Mouse (Mus musculus): ENCODE measurements around the gene Pias4. TPM values are rescaled to one million over a fixed set of nuclear protein-coding genes. Genes with fewer than 3 reads are reported as not detected.

Gene Pias4
- polyA plus RNA-seq, 1 experiment, result 43.2 TPM

DNA sequence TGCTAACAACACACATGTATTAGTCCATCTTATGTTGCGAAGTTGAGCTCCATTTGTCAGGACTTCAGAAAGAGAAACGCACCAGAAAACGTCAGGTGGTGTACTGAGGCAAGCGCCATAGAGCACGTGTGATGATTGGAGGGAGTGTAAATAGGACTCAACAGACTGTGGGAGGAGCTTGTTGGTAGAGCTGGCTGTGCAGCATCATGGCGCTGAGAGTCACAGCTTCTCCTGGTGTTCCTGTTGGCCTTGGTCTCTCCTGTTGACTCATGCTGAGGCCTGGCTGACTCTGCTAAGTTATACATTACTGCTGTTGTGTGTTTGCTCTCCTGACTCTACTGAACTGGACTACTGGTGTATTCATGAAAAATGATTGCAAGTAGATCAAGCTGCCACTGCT lies 54.8 kb downstream of the Pias4 start:
- no peak for TF ChIP-seq CEBPB (IDR thresholded peaks at IDR 0.05; ENCODE audit: insufficient read depth, poor library complexity, severe bottlenecking)
- no peak for TF ChIP-seq SRF (IDR thresholded peaks at IDR 0.05; ENCODE audit: control insufficient read depth, insufficient read length, low read depth)
- TF ChIP-seq POLR2A (IDR thresholded peaks at IDR 0.05; ENCODE audit: insufficient read length, low read depth), result no peak
- TF ChIP-seq MAX (IDR thresholded peaks at IDR 0.05; ENCODE audit: low read depth), result no peak
- TF ChIP-seq REST (IDR thresholded peaks at IDR 0.05; ENCODE audit: insufficient read depth, insufficient read length), result no peak
- TF ChIP-seq E2F4 (IDR thresholded peaks at IDR 0.05; ENCODE audit: insufficient read depth), result no peak
- no peak for TF ChIP-seq TCF12 (IDR thresholded peaks at IDR 0.05; ENCODE audit: insufficient read depth, poor library complexity, severe bottlenecking)
- no peak for TF ChIP-seq TCF3 (IDR thresholded peaks at IDR 0.05; ENCODE audit: insufficient read length, low read depth)
- no peak for TF ChIP-seq USF1 (IDR thresholded peaks at IDR 0.05; ENCODE audit: low read depth)
- TF ChIP-seq MYOG (IDR thresholded peaks at IDR 0.05; ENCODE audit: control insufficient read depth in 1 of 3, insufficient read depth in 1 of 3, insufficient read length in 2 of 3, low read depth in 2 of 3), result no peak
- TF ChIP-seq MYOD1 (IDR thresholded peaks at IDR 0.05; ENCODE audit: control insufficient read depth in 1 of 3, insufficient read length in 2 of 3, low read depth in 2 of 3), result no peak
- no peak for TF ChIP-seq POLR2AphosphoS2 (IDR thresholded peaks at IDR 0.05; ENCODE audit: insufficient read length, low read depth)
- Histone ChIP-seq H3K4me3 (no peak overlapping the region), H3K36me3 (ENCODE audit: control insufficient read depth, insufficient read depth) (peaks cover 34% of the 10 kb centered on the region), H3ac (ENCODE audit: control insufficient read depth, insufficient read length) (no peak overlapping the region), H3K4me2 (ENCODE audit: low read depth) (no peak overlapping the region), H3K79me2 (ENCODE audit: control insufficient read depth, insufficient read depth) (peaks cover 37% of the 10 kb centered on the region), H3K27me3 (ENCODE audit: control insufficient read depth, insufficient read depth, insufficient read length) (no peaks in the 10 kb centered on the region)

DNA sequence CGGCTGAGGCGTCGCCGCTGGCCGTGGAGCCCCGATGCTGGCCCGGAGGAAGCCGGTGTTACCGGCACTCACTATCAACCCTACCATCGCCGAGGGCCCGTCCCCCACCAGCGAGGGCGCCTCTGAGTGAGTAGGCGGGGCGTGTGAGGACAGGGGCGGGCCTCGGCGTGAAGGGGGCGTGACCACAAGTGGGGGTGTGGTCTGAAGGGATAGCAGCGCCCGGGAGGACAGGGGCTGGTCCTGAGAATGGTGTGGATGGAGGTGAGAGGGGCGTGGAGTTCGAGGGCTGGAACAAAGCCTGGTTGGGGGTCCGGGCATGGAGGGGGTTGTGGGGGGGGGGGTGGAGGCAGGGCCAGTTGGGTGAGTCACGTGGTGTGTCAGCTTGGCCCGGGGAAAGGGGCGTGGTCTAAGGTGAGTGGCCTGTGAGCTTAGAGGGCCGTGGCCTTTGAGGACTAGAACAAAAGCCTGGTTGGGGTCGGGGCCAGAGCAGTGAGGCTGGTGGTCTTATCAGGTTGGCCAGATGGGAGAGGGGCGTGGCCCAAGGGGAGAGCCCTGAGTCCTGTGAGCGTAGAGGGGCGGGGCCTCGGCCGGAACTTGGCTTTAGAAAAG lies 61.5 kb downstream of the Pias4 start:
- Histone ChIP-seq H3ac (ENCODE audit: control insufficient read depth, insufficient read length) (peak overlapping the region; percentile 50), H3K36me3 (ENCODE audit: control insufficient read depth, insufficient read depth) (peaks cover 15% of the 10 kb centered on the region), H3K79me2 (ENCODE audit: control insufficient read depth, insufficient read depth) (peaks cover 50% of the 10 kb centered on the region), H3K4me2 (ENCODE audit: low read depth) (peak overlapping the region; percentile 92), H3K4me3 (peak overlapping the region; percentile 77), H3K27me3 (ENCODE audit: control insufficient read depth, insufficient read depth, insufficient read length) (no peaks in the 10 kb centered on the region)
- no peak for TF ChIP-seq MAX (IDR thresholded peaks at IDR 0.05; ENCODE audit: low read depth)
- no peak for TF ChIP-seq POLR2AphosphoS2 (IDR thresholded peaks at IDR 0.05; ENCODE audit: insufficient read length, low read depth)
- no peak for TF ChIP-seq REST (IDR thresholded peaks at IDR 0.05; ENCODE audit: insufficient read depth, insufficient read length)
- peak; percentile 77 for TF ChIP-seq USF1 (IDR thresholded peaks at IDR 0.05; ENCODE audit: low read depth)

DNA sequence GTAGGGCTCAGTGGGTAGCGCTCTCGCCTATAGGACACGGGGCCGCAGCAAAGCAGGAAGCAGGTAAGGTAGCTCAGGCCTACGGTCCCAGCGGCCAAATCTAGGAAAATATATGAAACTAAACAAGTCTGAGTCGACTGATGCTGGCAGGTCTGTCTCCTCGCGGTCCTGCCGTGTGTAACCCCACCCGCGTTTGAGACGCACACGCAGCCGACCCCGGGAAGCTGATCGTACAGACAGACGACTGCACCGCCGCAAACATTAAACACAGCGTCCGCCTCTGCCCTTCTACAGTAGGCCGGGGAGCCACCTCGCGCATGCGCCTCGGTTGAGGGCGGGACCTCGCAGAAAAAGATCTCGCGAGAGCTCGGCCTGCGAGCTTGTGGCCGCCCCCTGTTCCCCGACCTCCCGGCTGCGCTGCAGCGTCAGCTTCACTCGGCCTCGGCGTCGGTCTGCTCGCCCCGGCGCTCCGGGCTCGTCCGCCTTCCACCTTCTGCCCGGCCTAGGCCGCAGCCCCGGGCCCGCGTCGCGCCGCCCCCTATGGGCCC lies 62.1 kb downstream of the Pias4 start, which contains the start of gene Map2k2:
Map2k2 (plus strand) TSS at position 351 of the 548 bp plus-strand sequence.
- H3ac ChIP-seq (ENCODE audit: control insufficient read depth, insufficient read length), result peak within 1 kb of the TSS; percentile 50
- no peaks in the 10 kb centered on the region for H3K27me3 ChIP-seq (ENCODE audit: control insufficient read depth, insufficient read depth, insufficient read length)
- TF ChIP-seq TCF12 (IDR thresholded peaks at IDR 0.05; ENCODE audit: insufficient read depth, poor library complexity, severe bottlenecking), result no peak
- TF ChIP-seq MAX (IDR thresholded peaks at IDR 0.05; ENCODE audit: low read depth), result no peak
- TF ChIP-seq POLR2A (IDR thresholded peaks at IDR 0.05; ENCODE audit: insufficient read length, low read depth), result peak; percentile 98
- TF ChIP-seq MYOD1 (IDR thresholded peaks at IDR 0.05; ENCODE audit: control insufficient read depth in 1 of 3, insufficient read length in 2 of 3, low read depth in 2 of 3), result peak in 1 of 3 experiments; percentile 18
- no peak for TF ChIP-seq SRF (IDR thresholded peaks at IDR 0.05; ENCODE audit: control insufficient read depth, insufficient read length, low read depth)
- no peak for TF ChIP-seq USF1 (IDR thresholded peaks at IDR 0.05; ENCODE audit: low read depth)
- TF ChIP-seq REST (IDR thresholded peaks at IDR 0.05; ENCODE audit: insufficient read depth, insufficient read length), result no peak
- TF ChIP-seq POLR2AphosphoS2 (IDR thresholded peaks at IDR 0.05; ENCODE audit: insufficient read length, low read depth), result peak; percentile 99
- TF ChIP-seq TCF3 (IDR thresholded peaks at IDR 0.05; ENCODE audit: insufficient read length, low read depth), result no peak
- no peak for TF ChIP-seq CEBPB (IDR thresholded peaks at IDR 0.05; ENCODE audit: insufficient read depth, poor library complexity, severe bottlenecking)
- no peak for TF ChIP-seq E2F4 (IDR thresholded peaks at IDR 0.05; ENCODE audit: insufficient read depth)
- TF ChIP-seq MYOG (IDR thresholded peaks at IDR 0.05; ENCODE audit: control insufficient read depth in 1 of 3, insufficient read depth in 1 of 3, insufficient read length in 2 of 3, low read depth in 2 of 3), result peak in 1 of 3 experiments; percentile 17

More for the DNA sequence above, 62.1 kb downstream of the Pias4 start, which contains the start of gene Map2k2:
- Histone ChIP-seq H3K79me2 (ENCODE audit: control insufficient read depth, insufficient read depth) (peaks cover 45% of the 10 kb centered on the region), H3K4me3 (peak within 1 kb of the TSS; percentile 77), H3K36me3 (ENCODE audit: control insufficient read depth, insufficient read depth) (peaks cover 10% of the 10 kb centered on the region), H3K4me2 (ENCODE audit: low read depth) (peak within 1 kb of the TSS; percentile 97)

Other genes starting within 250 kb of the Pias4 start
- gene Lmnb2, start 249.7 kb downstream of the Pias4 start, polyA plus RNA-seq (2012; fragmentation: generic; extraction: Trizol), result 65.2 TPM
- 52.2 TPM for gene Gadd45b, start 237.8 kb downstream of the Pias4 start, polyA plus RNA-seq (2012; fragmentation: generic; extraction: Trizol)
- 0.47 TPM for gene Gng7, start 153.0 kb downstream of the Pias4 start, polyA plus RNA-seq (2012; fragmentation: generic; extraction: Trizol)
- gene Diras1, start 142.3 kb downstream of the Pias4 start, polyA plus RNA-seq (2012; fragmentation: generic; extraction: Trizol), result 0.42 TPM
- gene Slc39a3, start 130.5 kb downstream of the Pias4 start, polyA plus RNA-seq (2012; fragmentation: generic; extraction: Trizol), result 21.8 TPM
- gene Sgta, start 107.7 kb downstream of the Pias4 start, polyA plus RNA-seq (2012; fragmentation: generic; extraction: Trizol), result 192 TPM
- gene Thop1, start 97.9 kb downstream of the Pias4 start, polyA plus RNA-seq (2012; fragmentation: generic; extraction: Trizol), result 139 TPM
- 0.14 TPM for gene Creb3l3, start 69.0 kb downstream of the Pias4 start, polyA plus RNA-seq (2012; fragmentation: generic; extraction: Trizol)
- 126 TPM for gene Map2k2, start 62.0 kb downstream of the Pias4 start, polyA plus RNA-seq (2012; fragmentation: generic; extraction: Trizol)
- gene Zbtb7a, start 32.7 kb downstream of the Pias4 start, polyA plus RNA-seq (2012; fragmentation: generic; extraction: Trizol), result 26.1 TPM
- 3,891 TPM for gene Eef2, start 8.7 kb upstream of the Pias4 start, polyA plus RNA-seq (2012; fragmentation: generic; extraction: Trizol)
- 120 TPM for gene Dapk3, start 15.1 kb upstream of the Pias4 start, polyA plus RNA-seq (2012; fragmentation: generic; extraction: Trizol)
- 0.12 TPM for gene 4930442H23Rik, start 15.9 kb upstream of the Pias4 start, polyA plus RNA-seq (2012; fragmentation: generic; extraction: Trizol)
- gene Nmrk2, start 34.1 kb upstream of the Pias4 start, polyA plus RNA-seq (2012; fragmentation: generic; extraction: Trizol), result 52.3 TPM
- gene Atcay, start 62.9 kb upstream of the Pias4 start, polyA plus RNA-seq (2012; fragmentation: generic; extraction: Trizol), result 0.11 TPM
- gene Zfr2, start 65.2 kb upstream of the Pias4 start, polyA plus RNA-seq (2012; fragmentation: generic; extraction: Trizol), result 2.3 TPM
- 0.67 TPM for gene Matk, start 85.0 kb upstream of the Pias4 start, polyA plus RNA-seq (2012; fragmentation: generic; extraction: Trizol)
- gene Mrpl54, start 99.0 kb upstream of the Pias4 start, polyA plus RNA-seq (2012; fragmentation: generic; extraction: Trizol), result 167 TPM
- 166 TPM for gene Apba3, start 99.0 kb upstream of the Pias4 start, polyA plus RNA-seq (2012; fragmentation: generic; extraction: Trizol)
- gene Tjp3, start 123.7 kb upstream of the Pias4 start, polyA plus RNA-seq (2012; fragmentation: generic; extraction: Trizol), result 0.17 TPM
- 23.3 TPM for gene Pip5k1c, start 125.0 kb upstream of the Pias4 start, polyA plus RNA-seq (2012; fragmentation: generic; extraction: Trizol)
- gene Cactin, start 153.2 kb upstream of the Pias4 start, polyA plus RNA-seq (2012; fragmentation: generic; extraction: Trizol), result 31.3 TPM
- gene Tbxa2r, start 160.8 kb upstream of the Pias4 start, polyA plus RNA-seq (2012; fragmentation: generic; extraction: Trizol), result 0.16 TPM
- 0.10 TPM for gene Gipc3, start 175.3 kb upstream of the Pias4 start, polyA plus RNA-seq (2012; fragmentation: generic; extraction: Trizol)
- gene Hmg20b, start 182.6 kb upstream of the Pias4 start, polyA plus RNA-seq (2012; fragmentation: generic; extraction: Trizol), result 80.2 TPM
- 21.7 TPM for gene Mfsd12, start 189.6 kb upstream of the Pias4 start, polyA plus RNA-seq (2012; fragmentation: generic; extraction: Trizol)
- gene 4930404N11Rik, start 197.9 kb upstream of the Pias4 start, polyA plus RNA-seq (2012; fragmentation: generic; extraction: Trizol), result 0.92 TPM
- gene Fzr1, start 210.6 kb upstream of the Pias4 start, polyA plus RNA-seq (2012; fragmentation: generic; extraction: Trizol), result 42.0 TPM
- gene Dohh, start 216.5 kb upstream of the Pias4 start, polyA plus RNA-seq (2012; fragmentation: generic; extraction: Trizol), result 103 TPM
- gene Gm48551, start 216.5 kb upstream of the Pias4 start, polyA plus RNA-seq (2012; fragmentation: generic; extraction: Trizol), result 1.7 TPM
- gene Gm48552, start 221.1 kb upstream of the Pias4 start, polyA plus RNA-seq (2012; fragmentation: generic; extraction: Trizol), result 0.73 TPM
- gene Smim24, start 225.1 kb upstream of the Pias4 start, polyA plus RNA-seq (2012; fragmentation: generic; extraction: Trizol), result 0.30 TPM

Measured in myocyte (in vitro differentiated cells).